23 mouse cellular contexts compared by ENCODE assay signal in genomic region chr3:122324528-122324927, GRCm38 (mm10). TPM values are rescaled to one million over a fixed set of nuclear protein-coding genes. Genes with fewer than 3 reads are reported as not detected.
DNase-seq lines count a peak whose midpoint lies in the region; ATAC-seq and TF ChIP-seq lines count a peak whose summit lies in the region.
"Had no signal": no experiment of that assay in that cellular context is flagged by ENCODE, and none has a peak within 500 bp of the region (broad histone marks: within the 10 kb centered on the region; RNA-seq: fewer than 3 reads in every experiment).

No protein-coding gene starts in this region.

- no peaks in the 10 kb centered on the region for H3K4me1 ChIP-seq in kidney, adult 2 months (ENCODE audit: control insufficient read depth, insufficient read depth, low read length)
- no peaks in the 10 kb centered on the region for H3K4me1 ChIP-seq in lung, adult 2 months (ENCODE audit: control insufficient read depth, insufficient read depth, low read length)
- peaks cover 3% of the 10 kb centered on the region; the same call in 1 of the 2 replicates for H3K4me1 ChIP-seq in liver, postnatal 0 days (ENCODE audit: insufficient read depth)
- H3K4me1 ChIP-seq: heart, embryonic 13.5 days; lung, embryonic 15.5 days; midbrain, embryonic 12.5 days had no signal

- ATAC-seq in liver, postnatal 0 days: peak; percentile 53
- ATAC-seq: forebrain, embryonic 16.5 days; inflammation-experienced regulatory T-cells, adult 6 months had no signal

- H3K4me3 ChIP-seq in kidney, adult 2 months (ENCODE audit: insufficient read depth, low read depth, low read length): no peak overlapping the region
- H3K4me3 ChIP-seq in lung, adult 2 months (replicated peaks; ENCODE audit: extremely low read depth, low read depth, low read length): no peak overlapping the region
- H3K4me3 ChIP-seq in liver, postnatal 0 days (ENCODE audit: low read depth, low read length): no peak overlapping the region
- H3K4me3 ChIP-seq: forebrain, embryonic 10.5 days; heart, embryonic 13.5 days; lung, embryonic 15.5 days; midbrain, embryonic 12.5 days had no signal

- intact Hi-C loops in heart, postnatal 25 days (cut with DNase I): no loop called here

- H3K27ac ChIP-seq in kidney, adult 2 months (ENCODE audit: insufficient read depth, low read depth, low read length): no peak overlapping the region
- no peak overlapping the region for H3K27ac ChIP-seq in liver, postnatal 0 days (ENCODE audit: low read depth)
- H3K27ac ChIP-seq: forebrain, embryonic 10.5 days; heart, embryonic 13.5 days; hindbrain, embryonic 14.5 days; lung, embryonic 15.5 days; midbrain, embryonic 12.5 days had no signal

- H3K9me3 ChIP-seq in liver, postnatal 0 days (ENCODE audit: low read length): no peaks in the 10 kb centered on the region
- H3K9me3 ChIP-seq: forebrain, embryonic 10.5 days; heart, embryonic 13.5 days; lung, embryonic 15.5 days; midbrain, embryonic 12.5 days had no signal

- H3K9ac ChIP-seq in liver, postnatal 0 days (replicated peaks): no peak overlapping the region
- H3K9ac ChIP-seq: heart, embryonic 13.5 days; hindbrain, embryonic 14.5 days; lung, embryonic 15.5 days; midbrain, embryonic 12.5 days had no signal

- WGBS in kidney, adult 2 months: 82% methylated on average over 3 of the region's 3 CpGs
- 86% methylated on average over 3 of the region's 3 CpGs for WGBS in lung, adult 2 months
- WGBS in liver, postnatal 0 days (ENCODE audit: insufficient replicate concordance): 75% methylated on average over 3 of the region's 3 CpGs

- peak; percentile 29 for DNase-seq in kidney, adult 2 months
- DNase-seq in kidney, postnatal 36 days: no peak
- DNase-seq in lung, postnatal 36 days: peak; percentile 34
- DNase-seq in lung, adult 2 months: no peak
- no peak for DNase-seq in liver, postnatal 0 days
- DNase-seq in retina, postnatal 1 day: no peak
- no peak for DNase-seq in heart, postnatal 25 days (ENCODE audit: low spot score)
- DNase-seq: adrenal gland, adult 2 months; B cell, adult 2 months; cerebellum, adult 11-12 months; cerebellum, postnatal 14 days; gastrocnemius, postnatal 14 days; heart, adult 18-20 months; heart, postnatal 14 days; thymus, postnatal 14 days had no signal

- no peak for TF ChIP-seq EP300 in liver, postnatal 0 days (IDR thresholded peaks at IDR 0.05; ENCODE audit: low read depth)

- TF ChIP-seq POLR2A in kidney, adult 2 months (IDR thresholded peaks at IDR 0.05; ENCODE audit: low read depth, low read length): no peak
- no peak for TF ChIP-seq POLR2A in lung, adult 2 months (IDR thresholded peaks at IDR 0.05; ENCODE audit: borderline replicate concordance, extremely low read depth, low read depth, low read length)

- H3K36me3 ChIP-seq in kidney, adult 2 months (ENCODE audit: control insufficient read depth, insufficient read depth, low read length): no peaks in the 10 kb centered on the region
- H3K36me3 ChIP-seq in liver, postnatal 0 days (replicated peaks; ENCODE audit: insufficient read depth, low read length): no peaks in the 10 kb centered on the region
- H3K36me3 ChIP-seq: forebrain, embryonic 10.5 days; heart, embryonic 13.5 days; lung, embryonic 15.5 days; midbrain, embryonic 12.5 days had no signal

- no peak overlapping the region for H3K4me2 ChIP-seq in liver, postnatal 0 days (ENCODE audit: low read depth, low read length)
- H3K4me2 ChIP-seq: heart, embryonic 13.5 days; hindbrain, embryonic 14.5 days; lung, embryonic 15.5 days; midbrain, embryonic 12.5 days had no signal

- H3K27me3 ChIP-seq in kidney, adult 2 months (replicated peaks; ENCODE audit: control insufficient read depth, insufficient read depth, low read length): no peaks in the 10 kb centered on the region
- no peaks in the 10 kb centered on the region for H3K27me3 ChIP-seq in liver, postnatal 0 days (ENCODE audit: insufficient read depth, low read length)
- H3K27me3 ChIP-seq: lung, embryonic 15.5 days; midbrain, embryonic 12.5 days had no signal

- TF ChIP-seq CTCF in kidney, adult 2 months (conservative IDR thresholded peaks at IDR 0.05; ENCODE audit: insufficient read depth, insufficient read length, low read depth, low read length): no peak
- no peak for TF ChIP-seq CTCF in lung, adult 2 months (IDR thresholded peaks at IDR 0.05; ENCODE audit: insufficient read depth, low read length)
- TF ChIP-seq CTCF in liver, postnatal 0 days (IDR thresholded peaks at IDR 0.05; ENCODE audit: low read depth): no peak

RNA-seq across cellular contexts. Expression of gene Bcar3, which starts 30.6 kb away (rescaled TPM):
- 41.3 and 45.1 TPM in 2 replicates for polyA plus RNA-seq in kidney, adult 2 months (2012; rRNA removed)
- 47.6 and 54.4 TPM in 2 replicates for polyA plus RNA-seq in lung, adult 2 months (2012; rRNA removed)
- polyA plus RNA-seq in liver, postnatal 0 days (2015; fragmentation: Nextera tagmentation; extraction: Ambion mirVana): 11.2 and 12.6 TPM in 2 replicates
- total RNA-seq in heart, postnatal 25 days (2021): 1 to 10 TPM; 6.4 to 7.2 TPM
- total RNA-seq: MEL had no signal

RNA-seq across cellular contexts. Expression of gene Dnttip2, which starts 50.3 kb away (rescaled TPM):
- polyA plus RNA-seq in kidney, adult 2 months (2012; rRNA removed): 6.6 and 7.9 TPM in 2 replicates
- polyA plus RNA-seq in lung, adult 2 months (2012; rRNA removed): 5.6 and 8.1 TPM in 2 replicates
- 23.8 and 25.3 TPM in 2 replicates for polyA plus RNA-seq in liver, postnatal 0 days (2015; fragmentation: Nextera tagmentation; extraction: Ambion mirVana)
- total RNA-seq in heart, postnatal 25 days (2021): 10 to 100 TPM; 23.8 to 26.0 TPM

Comparison
In these comparisons a context has a peak if more than half of its experiments do, and no peak if none do; other contexts are left out.
1. DNase-seq: peak in kidney, adult 2 months (single experiment) and lung, postnatal 36 days (single experiment); none in kidney, postnatal 36 days (0 of 2), lung, adult 2 months (single experiment), liver, postnatal 0 days (single experiment), retina, postnatal 1 day (single experiment) and heart, postnatal 25 days (single experiment).